Mouse (Mus musculus) CH12.LX (cell line): ENCODE results near the gene Reep1.

Source experiments
- EP300 ChIP-seq: IDR thresholded peaks from 2 replicates; pipeline ENCODE4 v1.6.1; 2011; ENCODE audit warnings: low read length, improper control_type of control experiment
- IRF4 ChIP-seq: IDR thresholded peaks from 2 replicates; pipeline ENCODE4 v1.6.1; 2014; ENCODE audit warnings: low read depth, mild to moderate bottlenecking, inconsistent platforms, low read length, improper control_type of control experiment
- USF2 ChIP-seq: conservative IDR thresholded peaks from 2 replicates; pipeline ENCODE4 v1.6.1; 2011; ENCODE audit warnings: low read depth, low read length, improper control_type of control experiment
- ZNF384 ChIP-seq: IDR thresholded peaks from 2 replicates; pipeline ENCODE4 v1.6.1; 2012; ENCODE audit warnings: low read depth, low read length, improper control_type of control experiment, inconsistent platforms

DNA sequence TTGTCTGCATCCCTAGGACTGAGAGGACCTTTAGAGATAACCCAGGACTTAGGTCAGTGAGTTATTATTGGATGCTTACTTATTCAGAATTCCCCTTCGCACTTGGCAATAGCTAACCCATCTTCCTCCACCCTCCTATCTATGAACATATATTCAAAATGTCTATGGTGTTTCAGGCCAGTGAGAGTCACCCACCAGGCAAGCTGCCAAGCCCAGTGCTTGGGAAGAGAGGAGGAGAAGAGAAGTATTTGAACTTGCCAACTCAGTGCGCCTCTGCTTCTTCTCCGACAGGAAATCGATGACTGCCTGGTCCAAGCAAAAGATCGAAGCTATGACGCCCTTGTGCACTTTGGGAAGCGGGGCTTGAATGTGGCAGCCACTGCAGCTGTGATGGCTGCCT is 73.1 kb downstream of the Reep1 start:
- TF ChIP-seq USF2 = no peak
- no peak for TF ChIP-seq ZNF384
- no peak for TF ChIP-seq EP300
- TF ChIP-seq IRF4 = no peak
